Mouse (Mus musculus) ES-E14 (cell line): Measurements from ENCODE around the gene Zfp36l1. TPM values are rescaled to one million over a fixed set of nuclear protein-coding genes. Genes with fewer than 3 reads are reported as not detected.
A peak's percentile ranks its signal among the peaks of the same experiment; 100 is the strongest.

Source experiments
- DNase-seq: peaks from one replicate; pipeline ENCODE4 v3.0.0-alpha.2; 2013; ENCODE audit warnings: low read depth, low spot score
- H3K27ac ChIP-seq: 2 replicates; pipeline ENCODE4 v1.5.1; 2012; ENCODE audit warnings: low read depth, mild to moderate bottlenecking, low read length, moderate library complexity, mixed read lengths; ENCODE audit not compliant: poor library complexity, insufficient read depth, severe bottlenecking
- H3K36me3 ChIP-seq: 2 replicates; pipeline ENCODE4 v1.6.1; 2012; ENCODE audit warnings: mild to moderate bottlenecking, low read length, moderate library complexity, mixed read lengths; ENCODE audit not compliant: control insufficient read depth, poor library complexity, insufficient read depth, severe bottlenecking
- H3K4me1 ChIP-seq, 2 experiments: fragments of 150-350 bp in 1 of 2; sonication (generic) in 1 of 2; 2 replicates each; pipeline ENCODE4 v1.6.1; 2012; ENCODE audit warnings: low read length in 2 of 2, mild to moderate bottlenecking in 1 of 2, mixed read lengths in 1 of 2; ENCODE audit not compliant: control insufficient read depth in 2 of 2, insufficient read depth in 2 of 2, poor library complexity in 1 of 2
- H3K4me3 ChIP-seq, 2 experiments: fragments of 150-350 bp in 1 of 2; sonication (generic) in 1 of 2; 2 replicates each; pipeline ENCODE4 v1.5.1; 2012; ENCODE audit warnings: low read length in 2 of 2, low read depth in 1 of 2, mild to moderate bottlenecking in 1 of 2, mixed read lengths in 1 of 2; ENCODE audit not compliant: insufficient read depth in 1 of 2, poor library complexity in 1 of 2, severe bottlenecking in 1 of 2
- H3K9ac ChIP-seq: 2 replicates; pipeline ENCODE4 v1.6.1; 2012; ENCODE audit warnings: low read depth, mild to moderate bottlenecking, low read length, mixed read lengths; ENCODE audit not compliant: poor library complexity, insufficient read depth, severe bottlenecking
- H3K9me3 ChIP-seq: fragments of 150-350 bp; sonication (generic); 2 replicates; pipeline ENCODE4 v1.6.1; 2012; ENCODE audit warnings: low read depth, mild to moderate bottlenecking, low read length; ENCODE audit not compliant: control insufficient read depth, insufficient read depth
- CHD2 ChIP-seq: IDR thresholded peaks from 2 replicates; pipeline ENCODE4 v1.6.1; 2014; ENCODE audit warnings: mild to moderate bottlenecking, low read depth, low read length, inconsistent platforms
- HCFC1 ChIP-seq: IDR thresholded peaks from 2 replicates; pipeline ENCODE4 v1.6.1; 2012; ENCODE audit warnings: low read length, inconsistent platforms, borderline replicate concordance; ENCODE audit not compliant: insufficient read depth
- MAFK ChIP-seq: IDR thresholded peaks from 2 replicates; pipeline ENCODE4 v1.6.1; 2014; ENCODE audit warnings: mild to moderate bottlenecking, low read depth, low read length, inconsistent platforms; ENCODE audit not compliant: insufficient read depth
- ZC3H11A ChIP-seq: IDR thresholded peaks from 2 replicates; pipeline ENCODE4 v1.6.1; 2012; ENCODE audit warnings: low read depth, mild to moderate bottlenecking, inconsistent platforms, low read length, borderline replicate concordance
- ZNF384 ChIP-seq: IDR thresholded peaks from 2 replicates; pipeline ENCODE4 v1.6.1; 2012; ENCODE audit warnings: low read depth, low read length, inconsistent platforms
- in situ Hi-C, 2 experiments: fragments of 600-800 bp; cut with MboI; formaldehyde crosslinking; loops; one replicate each; pipeline ENCODE4 v1.15.1; 2025; ENCODE audit warnings: low sequenced_read_pairs in 2 of 2, inconsistent platforms in 1 of 2; ENCODE audit not compliant: unreplicated experiment in 2 of 2
- total RNA-seq: library from RNA; depleted of rRNA; stranded (reverse); fragments of 300-350 nt; gene quantifications from 2 replicates; pipeline ENCODE4 v1.2.3, GENCODE M21; 2012

Gene Zfp36l1
- total RNA-seq, 1 experiment, result 19.8 TPM

DNA sequence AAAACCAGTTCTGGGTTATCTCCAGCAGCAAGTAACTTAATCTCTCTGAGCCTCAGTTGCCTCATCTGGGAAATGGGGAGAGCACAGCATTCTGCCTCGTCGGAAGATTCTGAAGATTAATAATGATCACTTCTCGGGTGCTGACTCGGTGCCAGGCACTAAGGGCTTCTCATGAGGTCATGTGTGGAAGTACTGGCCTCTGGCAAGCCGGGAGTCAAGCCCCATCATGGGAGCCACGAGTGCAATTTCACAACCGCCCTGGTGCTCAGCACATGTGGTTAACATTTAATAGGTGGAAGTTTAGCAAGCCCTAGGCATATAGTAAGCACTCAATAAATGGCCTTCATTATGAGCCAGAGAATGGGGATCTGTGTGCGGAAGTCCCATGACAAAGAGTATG, 22.4 kb upstream of the Zfp36l1 start:
- no peaks in the 10 kb centered on the region for H3K36me3 ChIP-seq

DNA sequence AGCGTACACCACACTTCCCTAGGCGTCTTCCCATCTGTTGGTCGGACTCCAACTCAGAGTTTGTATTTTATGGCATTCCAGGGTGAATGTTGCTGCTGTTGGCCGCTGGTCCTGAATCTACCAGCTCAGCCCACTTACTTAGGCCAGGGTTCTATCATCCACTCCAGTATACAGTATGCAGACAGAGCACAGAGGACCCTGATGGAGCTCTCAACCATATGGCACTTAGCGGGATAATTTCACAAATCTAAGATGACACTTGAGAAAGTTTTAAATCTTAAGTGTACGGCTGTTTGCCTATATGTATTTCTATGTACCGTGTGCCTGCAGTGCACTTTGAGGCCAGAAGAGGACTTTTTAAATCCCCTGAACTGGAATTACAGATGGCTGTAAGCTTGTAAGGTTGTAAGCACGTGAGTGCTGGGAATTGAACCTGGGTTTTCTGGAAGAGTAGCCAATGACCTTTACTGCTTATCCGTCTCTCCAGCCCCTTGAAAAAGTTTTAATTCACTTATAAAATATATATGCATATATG, 20.3 kb upstream of the Zfp36l1 start:
- no peaks in the 10 kb centered on the region for H3K9me3 ChIP-seq
- in situ Hi-C loops, result loop anchor here (10.0 to 25.0 kb wide), 3 partner anchors 521 to 771 kb away; no protein-coding TSS in a partner anchor
- H3K4me1 ChIP-seq, result peaks cover 3 to 20% of the 10 kb centered on the region in 2 experiments; a peak in 3 of 4 replicates
- no peak for TF ChIP-seq ZC3H11A
- TF ChIP-seq CHD2, result no peak
- no peak for TF ChIP-seq HCFC1
- TF ChIP-seq ZNF384, result no peak
- TF ChIP-seq MAFK, result no peak
- H3K27ac ChIP-seq, result no peak overlapping the region
- no peaks in the 10 kb centered on the region for H3K36me3 ChIP-seq
- H3K4me3 ChIP-seq, result no peak overlapping the region; a peak in 1 of 4 replicates
- DNase-seq, result no peak
- H3K9ac ChIP-seq, result no peak overlapping the region

More for the DNA sequence above, 22.4 kb upstream of the Zfp36l1 start:
- no peak overlapping the region for H3K9ac ChIP-seq
- no peak overlapping the region for H3K27ac ChIP-seq
- no peak for TF ChIP-seq CHD2
- TF ChIP-seq MAFK, result no peak
- no peak for TF ChIP-seq ZC3H11A
- TF ChIP-seq ZNF384, result no peak
- TF ChIP-seq HCFC1, result no peak
- in situ Hi-C loops, result loop anchor here (10.0 to 25.0 kb wide), 3 partner anchors 523 to 773 kb away; no protein-coding TSS in a partner anchor
- H3K4me1 ChIP-seq, result peaks cover 3 to 17% of the 10 kb centered on the region in 2 experiments; a peak in 3 of 4 replicates
- no peak for DNase-seq
- H3K4me3 ChIP-seq, result no peak overlapping the region
- no peaks in the 10 kb centered on the region for H3K9me3 ChIP-seq

DNA sequence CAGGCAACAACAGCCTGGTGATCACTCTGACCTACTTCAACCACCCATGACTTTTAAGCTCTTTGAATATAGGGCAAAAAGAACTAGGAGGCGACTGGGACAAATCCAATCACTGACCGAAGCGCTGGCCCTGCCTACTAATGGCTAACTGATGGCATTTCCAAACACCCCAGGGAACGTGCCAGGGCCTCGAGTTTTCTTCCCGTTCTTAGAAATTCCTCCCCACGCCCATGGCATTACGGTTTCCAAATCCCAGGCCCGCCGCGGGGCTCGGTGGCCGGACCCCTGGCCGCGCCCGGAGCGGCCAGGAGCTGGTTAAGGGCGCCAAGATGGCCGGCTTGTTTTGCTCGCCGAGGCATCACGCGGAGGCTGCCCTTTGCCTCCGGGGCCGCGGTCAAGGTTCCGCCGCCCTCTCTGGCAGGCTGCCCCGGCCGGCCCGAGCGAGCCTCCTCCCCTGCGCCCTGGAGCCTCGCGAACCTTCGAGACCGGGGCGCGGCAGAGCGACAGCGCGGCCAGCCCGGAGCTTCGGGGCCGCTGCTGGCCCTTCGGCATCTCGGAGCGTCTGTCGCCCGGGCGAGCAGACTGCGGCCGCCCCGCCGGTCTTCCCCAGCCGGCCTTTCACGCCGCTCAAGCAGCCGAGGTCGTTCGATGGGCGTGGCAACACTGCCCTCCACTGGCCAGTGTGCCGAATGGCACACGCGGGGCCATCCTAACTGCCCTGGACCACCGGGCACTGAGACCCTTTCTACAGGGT, 19.6 kb upstream of the Zfp36l1 start:
- in situ Hi-C loops, result loop anchor here (10.0 to 25.0 kb wide), 3 partner anchors 520 to 770 kb away; no protein-coding TSS in a partner anchor
- Histone ChIP-seq H3K9ac (peak overlapping the region; percentile 91), H3K4me1 (peaks cover 3 to 21% of the 10 kb centered on the region in 2 experiments; a peak in 3 of 4 replicates), H3K4me3 (peak overlapping the region; percentile 86 to 88), H3K27ac (peak overlapping the region; percentile 55; the same call in 1 of the 2 replicates), H3K9me3 (no peaks in the 10 kb centered on the region), H3K36me3 (no peaks in the 10 kb centered on the region; the same call in 1 of the 2 replicates)
- TF ChIP-seq ZC3H11A, result peak; percentile 94
- no peak for TF ChIP-seq ZNF384
- no peak for DNase-seq

DNA sequence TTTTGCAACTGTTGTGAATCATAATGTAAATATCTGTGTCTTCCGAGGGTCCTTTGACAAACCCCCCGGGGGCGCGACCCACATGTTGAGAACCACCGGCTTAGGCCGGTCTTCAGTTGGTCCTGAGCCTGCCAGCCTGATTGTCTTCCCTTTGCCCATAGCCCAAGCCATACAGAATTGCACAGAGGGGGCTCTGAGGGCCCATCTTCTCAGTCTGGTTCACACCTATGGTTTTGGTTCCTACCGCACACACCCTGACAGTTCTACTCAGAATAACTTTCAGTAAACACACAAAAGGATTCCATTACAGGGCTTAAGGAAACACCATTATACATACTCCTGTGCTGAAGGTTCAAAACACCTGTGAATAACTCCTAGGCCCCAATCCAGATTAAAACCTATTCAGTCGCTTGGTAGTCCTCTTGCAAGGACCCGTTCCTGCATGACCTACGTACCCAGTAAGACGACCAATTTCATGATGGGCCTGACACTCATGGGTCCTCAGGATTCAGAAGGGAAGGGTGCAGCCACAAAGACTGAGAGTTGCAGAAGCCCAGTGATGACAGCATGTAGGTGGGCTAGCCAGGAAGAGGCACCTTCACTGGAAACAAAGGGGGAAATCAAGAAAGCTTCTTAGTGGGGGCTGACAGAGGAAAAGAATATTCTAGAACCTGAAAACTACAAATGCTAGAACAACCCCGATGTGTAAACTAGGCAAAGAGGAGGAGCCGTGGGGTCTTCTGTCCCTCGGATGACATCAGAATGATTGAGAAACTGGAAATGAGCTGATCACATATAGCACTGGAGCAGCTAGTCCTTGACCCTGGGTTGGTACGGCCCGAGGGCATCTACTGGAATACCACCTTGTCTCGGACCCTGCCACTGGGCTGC, 18.8 kb upstream of the Zfp36l1 start:
- TF ChIP-seq ZC3H11A, result no peak
- no peak for TF ChIP-seq ZNF384
- no peak for TF ChIP-seq HCFC1
- no peak for TF ChIP-seq CHD2
- TF ChIP-seq MAFK, result no peak
- in situ Hi-C loops, result loop anchor here (10.0 to 25.0 kb wide), 3 partner anchors 519 to 769 kb away; no protein-coding TSS in a partner anchor
- 0 out of 2 replicates have a peak overlapping the region, but pooled peaks have one; percentile 91 for H3K9ac ChIP-seq
- DNase-seq, result no peak
- peak overlapping the region; percentile 86 to 88; a peak in 2 of 4 replicates for H3K4me3 ChIP-seq
- peaks cover 3 to 24% of the 10 kb centered on the region in 2 experiments; a peak in 3 of 4 replicates for H3K4me1 ChIP-seq
- H3K9me3 ChIP-seq, result no peaks in the 10 kb centered on the region
- no peak overlapping the region for H3K27ac ChIP-seq
- no peaks in the 10 kb centered on the region; the same call in 1 of the 2 replicates for H3K36me3 ChIP-seq
